Mouse (Mus musculus): Measurements from ENCODE around the gene Zfp109. TPM values are rescaled to one million over a fixed set of nuclear protein-coding genes. Genes with fewer than 3 reads are reported as not detected.
"Not testable (repeated sequence)": the region's sequence is repeated elsewhere in the genome, so short reads cannot be mapped to it uniquely, and the experiment has no call there.

The Zfp109 gene
- polyA plus RNA-seq (2016; fragmentation: Nextera tagmentation; extraction: Ambion mirVana): 7.1 and 7.5 TPM in 2 replicates

DNA sequence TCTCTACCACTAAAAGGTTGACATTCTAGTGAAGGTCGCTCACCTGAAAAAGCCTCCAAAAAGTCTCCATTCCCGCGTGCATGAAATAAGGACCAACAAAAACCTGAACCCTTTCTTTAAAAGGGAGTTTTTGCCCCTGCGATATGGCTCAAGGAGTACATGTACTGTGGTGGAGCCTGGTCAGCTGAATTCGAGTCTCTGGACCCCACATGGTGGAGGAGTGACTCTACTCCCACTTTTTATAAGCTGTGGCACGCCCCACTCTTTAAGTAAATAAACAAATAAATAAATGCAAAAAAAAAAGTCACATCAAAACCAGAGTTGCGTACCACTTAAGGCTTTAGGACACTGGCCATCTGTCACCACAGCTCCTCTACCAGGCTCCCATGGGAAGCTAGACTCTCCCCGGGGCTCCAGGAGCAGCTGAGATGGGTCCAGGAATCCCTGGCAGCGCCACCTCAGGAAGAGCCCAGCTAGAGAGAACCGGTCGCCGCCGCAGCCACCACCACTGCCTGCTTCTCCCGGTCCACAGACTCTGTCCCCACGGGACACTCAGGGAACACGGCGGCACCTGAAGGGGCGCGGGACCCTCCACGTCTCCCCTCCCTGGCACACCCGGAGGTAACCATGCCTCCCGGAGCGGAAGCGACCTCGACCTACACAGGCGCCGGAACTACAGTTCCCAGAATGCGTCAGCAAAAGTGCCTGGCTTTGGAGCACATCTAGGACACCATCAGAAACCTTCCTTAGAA, at the start of gene Zfp109:
Gene Zfp109 (minus strand): TSS at position 521 of the 752 bp plus-strand sequence.
- peak within 1 kb of the TSS; percentile 72 for H3K9ac ChIP-seq (replicated peaks)
- H3K4me2 ChIP-seq: peak within 1 kb of the TSS; percentile 66
- ATAC-seq (ENCODE audit: insufficient number of reproducible peaks, insufficient read depth, low FRiP score, low TSS enrichment, low read depth): peak; percentile 78
- no peaks in the 10 kb centered on the region for H3K9me3 ChIP-seq
- H3K27ac ChIP-seq: no peak within 1 kb of the TSS
- H3K4me3 ChIP-seq (replicated peaks): peak within 1 kb of the TSS; percentile 75
- 6% methylated on average over 28 of the region's 28 CpGs for WGBS
- H3K4me1 ChIP-seq (replicated peaks): 0 out of 2 replicates have a peak, but pooled peaks cover 6% of the 10 kb centered on the region
- H3K36me3 ChIP-seq: peaks cover 16% of the 10 kb centered on the region; the same call in 1 of the 2 replicates
- H3K27me3 ChIP-seq: no peaks in the 10 kb centered on the region

DNA sequence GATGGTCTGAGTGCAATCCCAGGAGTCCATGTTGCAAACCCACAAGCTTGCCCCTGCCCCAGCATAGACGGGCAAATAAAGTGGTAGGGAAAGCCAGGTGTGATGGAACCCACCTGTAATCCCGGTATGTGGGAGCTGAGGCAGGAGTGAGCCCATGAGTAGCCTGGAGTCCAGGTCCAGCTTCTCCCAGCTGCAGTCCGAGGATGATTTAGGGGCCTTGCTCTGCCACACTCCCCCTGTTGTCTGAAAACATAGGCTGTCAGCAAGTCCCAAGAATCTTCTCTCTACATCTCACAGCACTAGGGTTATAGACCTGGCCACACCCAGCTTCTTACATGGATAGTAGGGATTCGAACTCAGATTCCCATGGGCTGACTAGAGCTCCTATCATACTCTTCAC, 49.6 kb upstream of the Zfp109 start:
- H3K27ac ChIP-seq: no peak overlapping the region
- H3K27me3 ChIP-seq: no peaks in the 10 kb centered on the region
- H3K36me3 ChIP-seq: peaks cover 50% of the 10 kb centered on the region
- H3K9ac ChIP-seq (replicated peaks): no peak overlapping the region
- no peak for ATAC-seq (ENCODE audit: insufficient number of reproducible peaks, insufficient read depth, low FRiP score, low TSS enrichment, low read depth)
- no peak overlapping the region for H3K4me2 ChIP-seq
- WGBS: 81% methylated on average over 4 of the region's 4 CpGs
- peaks cover 28% of the 10 kb centered on the region for H3K9me3 ChIP-seq
- no peak overlapping the region for H3K4me3 ChIP-seq (replicated peaks)
- H3K4me1 ChIP-seq (replicated peaks): no peaks in the 10 kb centered on the region

DNA sequence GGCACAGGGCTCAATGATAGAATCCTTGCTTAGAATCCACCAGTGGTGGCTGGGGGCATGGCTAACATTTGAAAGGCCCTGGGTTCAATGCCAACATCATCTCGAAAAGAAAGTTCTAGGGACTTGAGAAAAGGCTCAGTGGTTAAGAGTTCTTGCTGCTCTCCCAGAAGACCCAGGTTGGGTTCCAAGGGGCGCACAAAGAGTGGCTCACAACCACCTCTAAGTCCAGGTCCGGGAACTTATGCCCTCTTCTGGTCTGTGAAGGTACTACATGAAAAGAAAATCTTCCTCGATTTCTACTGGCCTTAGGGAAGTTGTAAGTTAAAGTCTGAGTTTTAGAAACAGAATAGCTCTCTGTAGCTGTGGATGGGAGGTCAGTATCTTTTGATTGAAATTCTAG, 48.7 kb upstream of the Zfp109 start:
- Histone ChIP-seq H3K9ac (replicated peaks) (no peak overlapping the region), H3K4me1 (replicated peaks) (no peaks in the 10 kb centered on the region), H3K9me3 (peaks cover 21% of the 10 kb centered on the region; the same call in 1 of the 2 replicates), H3K4me2 (no peak overlapping the region), H3K27me3 (no peaks in the 10 kb centered on the region), H3K36me3 (peaks cover 42% of the 10 kb centered on the region), H3K4me3 (replicated peaks) (no peak overlapping the region), H3K27ac (no peak overlapping the region)
- WGBS: 52% methylated on average over 4 of the region's 4 CpGs
- ATAC-seq (ENCODE audit: insufficient number of reproducible peaks, insufficient read depth, low FRiP score, low TSS enrichment, low read depth): no peak

DNA sequence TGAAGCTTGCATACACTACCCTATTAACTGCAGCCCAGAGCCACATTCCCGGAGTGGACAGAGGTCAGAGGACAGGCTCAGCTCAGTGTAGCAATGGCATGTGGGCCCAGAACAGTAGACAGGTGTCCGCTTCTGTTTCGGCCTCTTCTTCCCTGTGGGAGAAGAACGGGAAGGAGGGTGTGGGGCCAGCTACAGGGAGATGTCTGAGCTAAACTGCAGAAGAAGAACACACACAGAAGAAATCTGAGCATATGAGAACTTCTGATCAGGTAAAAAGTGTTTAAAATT, 43.4 kb upstream of the Zfp109 start:
- Histone ChIP-seq H3K27ac (no peak overlapping the region), H3K4me1 (replicated peaks) (0 out of 2 replicates have a peak, but pooled peaks cover 4% of the 10 kb centered on the region), H3K9me3 (no peaks in the 10 kb centered on the region), H3K9ac (replicated peaks) (no peak overlapping the region), H3K36me3 (peaks cover 15% of the 10 kb centered on the region), H3K27me3 (no peaks in the 10 kb centered on the region), H3K4me3 (replicated peaks) (no peak overlapping the region), H3K4me2 (no peak overlapping the region)
- ATAC-seq (ENCODE audit: insufficient number of reproducible peaks, insufficient read depth, low FRiP score, low TSS enrichment, low read depth): no peak
- 50% methylated on average over 4 of the region's 4 CpGs for WGBS

DNA sequence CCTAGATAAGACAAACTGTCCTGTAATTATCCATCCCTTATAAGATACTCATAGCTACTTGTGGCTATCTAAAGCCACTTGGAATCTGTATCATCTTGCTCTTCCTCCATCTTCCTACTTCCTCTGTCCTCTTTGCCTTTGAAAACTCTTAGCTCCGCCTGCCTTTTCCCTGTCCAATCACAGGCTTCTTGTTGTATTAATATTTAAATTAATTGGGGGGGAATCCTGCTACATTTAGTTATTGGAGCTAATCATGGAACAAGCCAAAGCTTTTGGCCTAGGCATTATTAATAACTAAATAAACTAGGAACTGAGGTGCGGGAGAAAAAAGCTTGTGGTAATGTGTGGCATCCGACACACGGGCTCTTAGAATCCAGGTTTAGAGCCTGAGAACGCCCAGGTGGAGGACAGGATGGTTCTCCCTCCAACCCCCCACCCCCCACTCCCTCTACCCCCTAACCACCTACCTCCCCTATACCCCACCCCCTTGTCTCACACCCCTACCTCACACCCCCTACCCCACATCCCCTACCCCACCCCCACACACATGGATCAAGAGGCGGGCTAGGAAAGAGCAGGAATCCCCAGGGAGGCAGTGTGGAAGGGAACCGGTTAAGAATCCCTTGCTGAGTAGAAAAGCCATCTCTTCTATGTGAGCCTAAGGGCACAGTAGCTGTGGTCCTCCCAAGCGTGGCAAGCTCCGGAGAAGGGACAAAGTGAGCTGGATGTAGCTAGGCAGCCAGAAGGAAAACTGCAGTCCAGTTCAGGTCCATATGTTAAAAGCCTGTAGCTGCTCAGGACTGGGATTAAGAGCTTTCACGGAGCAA, 42.9 kb upstream of the Zfp109 start:
- ATAC-seq (ENCODE audit: insufficient number of reproducible peaks, insufficient read depth, low FRiP score, low TSS enrichment, low read depth): no peak
- 53% methylated on average over 10 of the region's 10 CpGs for whole genome bisulfite sequencing

DNA sequence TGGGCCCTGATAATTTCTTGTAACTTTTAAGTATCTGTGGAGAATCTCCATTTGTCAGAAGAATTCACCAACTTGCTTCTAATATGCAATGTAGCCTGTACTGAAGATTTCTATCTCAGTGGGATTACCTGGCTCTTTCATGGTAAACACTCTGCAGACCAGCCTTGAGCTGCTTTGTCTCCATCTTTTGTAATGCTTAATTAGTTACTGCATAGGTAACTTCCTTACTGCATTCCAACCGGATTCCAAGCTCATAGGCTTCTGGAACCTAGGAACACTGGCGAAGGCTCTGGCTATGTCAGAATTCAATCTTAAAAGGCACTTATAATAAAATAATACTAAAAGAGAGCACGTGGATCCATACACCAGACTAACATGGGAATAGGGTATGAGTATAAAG, 41.4 kb upstream of the Zfp109 start:
- H3K27ac ChIP-seq; H3K9me3 ChIP-seq; H3K9ac ChIP-seq (replicated peaks); H3K4me2 ChIP-seq; H3K27me3 ChIP-seq; H3K4me1 ChIP-seq (replicated peaks); H3K4me3 ChIP-seq (replicated peaks); ATAC-seq (ENCODE audit: insufficient number of reproducible peaks, insufficient read depth, low FRiP score, low TSS enrichment, low read depth): not testable (repeated sequence)
- WGBS: 86% methylated on average over 3 of the region's 3 CpGs
- H3K36me3 ChIP-seq: peaks cover 34% of the 10 kb centered on the region

More for the DNA sequence above, 42.9 kb upstream of the Zfp109 start:
- no peak overlapping the region for H3K9ac ChIP-seq (replicated peaks)
- no peak overlapping the region for H3K4me3 ChIP-seq (replicated peaks)
- H3K9me3 ChIP-seq: no peaks in the 10 kb centered on the region
- H3K36me3 ChIP-seq: peaks cover 20% of the 10 kb centered on the region
- no peaks in the 10 kb centered on the region for H3K27me3 ChIP-seq
- no peak overlapping the region for H3K4me2 ChIP-seq
- H3K27ac ChIP-seq: no peak overlapping the region
- H3K4me1 ChIP-seq (replicated peaks): 0 out of 2 replicates have a peak, but pooled peaks cover 4% of the 10 kb centered on the region

DNA sequence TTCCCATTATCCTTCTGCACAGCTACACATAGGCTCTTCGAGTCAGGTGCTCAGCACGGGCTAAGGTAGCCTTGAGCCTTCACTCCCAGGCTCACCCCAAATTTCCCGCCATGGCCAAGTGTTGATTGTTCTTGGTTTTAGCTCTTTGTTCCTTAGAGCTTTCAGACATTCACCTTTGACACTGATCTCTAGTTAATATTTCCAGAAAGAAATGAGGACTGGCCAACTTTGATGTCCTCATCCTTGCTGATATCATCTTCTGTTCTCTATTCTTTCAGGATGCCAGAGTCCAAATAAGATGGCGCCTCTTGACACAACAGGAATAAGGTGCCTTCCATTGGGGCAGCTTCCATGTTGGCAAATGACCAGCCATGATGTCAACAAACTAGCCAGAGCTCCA, 37.1 kb upstream of the Zfp109 start:
- 0 out of 2 replicates have a peak, but pooled peaks cover 4% of the 10 kb centered on the region for H3K4me1 ChIP-seq (replicated peaks)
- H3K4me2 ChIP-seq: no peak overlapping the region
- no peak overlapping the region for H3K9ac ChIP-seq (replicated peaks)
- H3K27ac ChIP-seq: no peak overlapping the region
- H3K36me3 ChIP-seq: peaks cover 38% of the 10 kb centered on the region
- WGBS: 95% methylated on average over 4 of the region's 4 CpGs
- H3K27me3 ChIP-seq: no peaks in the 10 kb centered on the region
- H3K4me3 ChIP-seq (replicated peaks): no peak overlapping the region
- no peaks in the 10 kb centered on the region for H3K9me3 ChIP-seq
- ATAC-seq (ENCODE audit: insufficient number of reproducible peaks, insufficient read depth, low FRiP score, low TSS enrichment, low read depth): no peak

DNA sequence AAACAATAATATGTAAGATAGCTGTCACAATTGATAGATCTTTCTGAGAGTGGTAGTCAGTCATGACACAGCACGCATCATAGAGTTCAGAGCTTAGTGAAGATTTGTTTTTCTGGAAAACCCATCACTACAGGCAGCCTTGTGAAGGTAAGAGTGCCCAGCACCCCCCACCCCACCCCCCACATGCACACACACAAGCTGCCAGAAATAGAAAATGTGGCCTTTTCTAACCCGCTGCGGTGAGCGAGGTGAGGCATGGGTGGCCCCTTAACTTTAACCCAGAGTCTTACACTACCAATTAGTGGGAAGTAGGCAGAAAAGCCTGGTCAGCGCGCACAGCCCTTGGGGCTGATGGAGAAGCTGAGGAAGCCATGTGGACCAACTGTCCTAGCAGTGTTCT, 33.8 kb upstream of the Zfp109 start:
- Histone ChIP-seq H3K9ac (replicated peaks) (no peak overlapping the region), H3K36me3 (peaks cover 27% of the 10 kb centered on the region), H3K4me3 (replicated peaks) (no peak overlapping the region), H3K27me3 (no peaks in the 10 kb centered on the region), H3K27ac (no peak overlapping the region), H3K9me3 (no peaks in the 10 kb centered on the region), H3K4me1 (replicated peaks) (0 out of 2 replicates have a peak, but pooled peaks cover 4% of the 10 kb centered on the region), H3K4me2 (peak overlapping the region; percentile 80; the same call in 1 of the 2 replicates)
- WGBS: 94% methylated on average over 6 of the region's 6 CpGs
- ATAC-seq (ENCODE audit: insufficient number of reproducible peaks, insufficient read depth, low FRiP score, low TSS enrichment, low read depth): no peak

DNA sequence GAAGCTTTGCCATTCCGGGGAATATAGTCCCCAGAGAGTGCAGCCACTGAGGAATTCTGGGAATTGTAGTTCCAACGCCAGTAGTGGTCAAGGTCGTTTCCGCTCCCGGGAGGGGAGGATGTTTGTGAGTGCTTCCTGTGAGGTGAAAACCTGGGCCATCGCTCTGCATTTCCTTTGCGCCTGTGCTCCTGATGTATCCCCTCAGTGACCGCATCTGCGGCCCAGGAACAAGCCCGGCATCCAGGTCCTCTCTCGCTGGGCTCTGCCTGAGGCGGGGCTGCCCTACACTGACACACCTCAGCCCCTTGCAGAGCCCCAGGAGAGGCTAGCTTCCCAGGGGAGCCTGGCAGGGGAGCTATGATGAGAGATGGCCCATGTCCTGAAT, 32.9 kb upstream of the Zfp109 start, which contains the start of gene Zfp93:
Gene Zfp93 (plus strand): TSS at position 133 of the 385 bp plus-strand sequence.
- no peaks in the 10 kb centered on the region for H3K27me3 ChIP-seq
- H3K4me3 ChIP-seq (replicated peaks): peak within 1 kb of the TSS; percentile 64
- peak; percentile 87 for ATAC-seq (ENCODE audit: insufficient number of reproducible peaks, insufficient read depth, low FRiP score, low TSS enrichment, low read depth)
- H3K9ac ChIP-seq (replicated peaks): peak within 1 kb of the TSS; percentile 75
- peak within 1 kb of the TSS; percentile 80; the same call in 1 of the 2 replicates for H3K27ac ChIP-seq
- WGBS: 1% methylated on average over 12 of the region's 12 CpGs
- H3K36me3 ChIP-seq: peaks cover 18% of the 10 kb centered on the region
- H3K9me3 ChIP-seq: no peaks in the 10 kb centered on the region
- H3K4me2 ChIP-seq: peak within 1 kb of the TSS; percentile 80
- 0 out of 2 replicates have a peak, but pooled peaks cover 4% of the 10 kb centered on the region for H3K4me1 ChIP-seq (replicated peaks)

DNA sequence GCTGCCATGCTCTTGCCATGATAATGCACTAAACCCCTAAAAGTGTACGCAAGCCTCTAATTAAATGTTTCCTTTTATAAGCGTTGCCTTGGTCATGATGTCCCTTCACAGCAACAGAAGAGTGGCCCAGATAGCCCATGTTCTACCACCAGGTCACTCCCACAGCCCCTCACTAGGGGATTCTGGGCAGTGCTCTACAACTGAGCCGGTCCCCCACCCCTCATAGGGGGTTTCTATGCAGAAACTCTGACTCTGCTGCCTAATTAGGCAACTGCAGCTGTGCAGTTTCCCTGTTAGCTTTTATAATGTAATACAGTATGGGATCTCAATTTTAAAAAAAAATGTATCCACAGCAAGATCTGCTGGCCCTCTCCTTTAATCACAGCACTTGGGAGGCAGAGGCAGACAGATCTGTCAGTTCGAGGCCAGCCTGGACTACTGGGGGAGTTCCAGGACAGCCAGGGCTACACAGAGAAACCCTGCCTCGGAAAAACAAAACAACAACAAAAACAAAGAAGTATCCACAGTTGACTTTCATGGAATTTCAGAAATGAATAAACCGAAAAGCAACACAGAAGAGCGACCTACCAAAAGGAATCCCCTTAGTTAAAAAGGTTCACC, 32.4 kb upstream of the Zfp109 start:
- H3K4me3 ChIP-seq (replicated peaks): peak overlapping the region; percentile 64
- H3K4me1 ChIP-seq (replicated peaks): 0 out of 2 replicates have a peak, but pooled peaks cover 4% of the 10 kb centered on the region
- H3K27ac ChIP-seq: 0 out of 2 replicates have a peak overlapping the region, but pooled peaks have one; percentile 80
- H3K4me2 ChIP-seq: peak overlapping the region; percentile 80
- H3K27me3 ChIP-seq: no peaks in the 10 kb centered on the region
- ATAC-seq (ENCODE audit: insufficient number of reproducible peaks, insufficient read depth, low FRiP score, low TSS enrichment, low read depth): peak; percentile 58; the same call in 1 of the 2 replicates
- peak overlapping the region; percentile 75 for H3K9ac ChIP-seq (replicated peaks)
- 38% methylated on average over 7 of the region's 7 CpGs for WGBS
- H3K9me3 ChIP-seq: no peaks in the 10 kb centered on the region
- peaks cover 13% of the 10 kb centered on the region for H3K36me3 ChIP-seq

DNA sequence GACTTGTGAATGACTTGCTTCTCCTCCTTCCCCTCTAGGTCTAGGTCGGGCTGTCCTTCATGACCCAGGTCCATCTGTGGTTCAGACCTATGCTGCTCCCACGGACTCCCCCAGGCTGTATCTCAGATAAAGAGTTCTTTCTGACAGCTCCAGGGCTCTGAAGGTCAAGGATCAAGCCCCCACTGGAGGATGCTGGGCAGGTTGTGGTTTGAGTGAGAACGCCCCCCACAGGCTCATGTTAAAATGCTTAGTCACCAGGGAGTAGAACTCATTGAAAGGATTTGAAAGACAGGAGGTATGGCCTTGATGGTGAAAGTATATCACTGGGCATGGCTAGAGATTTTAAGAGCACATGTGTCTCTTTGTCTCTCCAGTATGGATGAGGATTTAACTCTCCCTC, 31.9 kb upstream of the Zfp109 start:
- no peak overlapping the region; the same call in 1 of the 2 replicates for H3K4me2 ChIP-seq
- no peak overlapping the region for H3K27ac ChIP-seq
- no peaks in the 10 kb centered on the region for H3K27me3 ChIP-seq
- 84% methylated on average over 3 of the region's 3 CpGs for WGBS
- H3K4me3 ChIP-seq (replicated peaks): no peak overlapping the region
- no peaks in the 10 kb centered on the region for H3K9me3 ChIP-seq
- peaks cover 8% of the 10 kb centered on the region for H3K36me3 ChIP-seq
- no peak for ATAC-seq (ENCODE audit: insufficient number of reproducible peaks, insufficient read depth, low FRiP score, low TSS enrichment, low read depth)
- no peak overlapping the region for H3K9ac ChIP-seq (replicated peaks)
- H3K4me1 ChIP-seq (replicated peaks): 0 out of 2 replicates have a peak, but pooled peaks cover 4% of the 10 kb centered on the region

All from limb, embryonic 12.5 days (tissue).